Mouse (Mus musculus): ENCODE data around the gene Slc7a11. TPM values are rescaled to one million over a fixed set of nuclear protein-coding genes. Genes with fewer than 3 reads are reported as not detected.

Slc7a11 gene
- polyA plus RNA-seq, 1 experiment from 2014 or later = 3.4 TPM

DNA sequence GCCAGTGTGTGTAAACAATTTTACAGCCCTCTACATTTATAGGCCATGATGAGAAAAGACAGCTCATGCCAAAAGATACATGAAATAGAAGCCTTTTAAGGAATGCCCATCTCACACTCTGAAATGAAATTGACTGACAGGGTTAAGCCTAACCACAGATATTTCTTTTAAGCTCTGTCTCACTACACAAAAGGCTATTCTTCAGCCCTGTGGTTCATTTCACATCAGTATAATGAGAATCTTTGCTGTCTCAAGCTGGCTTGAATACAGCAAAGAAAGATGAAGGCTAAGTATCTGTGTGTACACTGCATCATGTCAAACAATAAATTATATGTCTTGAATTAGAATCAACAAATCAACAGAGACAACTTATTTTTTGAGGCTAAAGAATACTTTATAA is 549.5 kb downstream of the Slc7a11 start:
- Histone ChIP-seq H3K4me1 (no peaks in the 10 kb centered on the region), H3K9ac (no peak overlapping the region), H3K27me3 (no peaks in the 10 kb centered on the region), H3K4me2 (replicated peaks) (no peak overlapping the region), H3K36me3 (no peaks in the 10 kb centered on the region), H3K9me3 (replicated peaks) (no peaks in the 10 kb centered on the region), H3K4me3 (replicated peaks) (no peak overlapping the region), H3K27ac (replicated peaks) (no peak overlapping the region)
- no peak for ATAC-seq (ENCODE audit: insufficient number of reproducible peaks, low FRiP score, low TSS enrichment, low read depth)

DNA sequence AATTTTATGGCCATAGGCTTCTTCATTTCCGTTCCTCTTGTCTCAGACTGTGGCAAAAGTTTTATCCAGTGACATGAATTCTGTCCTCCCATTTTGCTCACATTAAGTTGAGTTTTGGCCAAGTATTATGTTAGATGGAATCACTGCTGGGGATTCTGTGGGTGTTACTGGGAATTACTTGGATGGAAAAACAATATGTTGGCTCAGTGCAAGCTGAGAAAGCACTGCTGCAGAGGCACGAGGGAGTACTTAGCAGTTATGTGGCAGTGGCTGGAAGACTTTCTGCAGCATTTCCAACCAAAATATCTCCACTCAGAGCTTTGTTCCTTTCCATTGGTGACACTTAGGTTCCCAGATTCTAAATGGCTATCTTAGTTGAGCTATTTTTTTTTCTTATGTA is 556.1 kb downstream of the Slc7a11 start:
- Histone ChIP-seq H3K4me3 (replicated peaks) (no peak overlapping the region), H3K27me3 (no peaks in the 10 kb centered on the region), H3K4me2 (replicated peaks) (no peak overlapping the region), H3K9me3 (replicated peaks) (no peaks in the 10 kb centered on the region), H3K36me3 (no peaks in the 10 kb centered on the region), H3K4me1 (no peaks in the 10 kb centered on the region), H3K9ac (no peak overlapping the region), H3K27ac (replicated peaks) (no peak overlapping the region)
- 50% methylated on average over 2 of the region's 2 CpGs for WGBS
- no peak for ATAC-seq (ENCODE audit: insufficient number of reproducible peaks, low FRiP score, low TSS enrichment, low read depth)

DNA sequence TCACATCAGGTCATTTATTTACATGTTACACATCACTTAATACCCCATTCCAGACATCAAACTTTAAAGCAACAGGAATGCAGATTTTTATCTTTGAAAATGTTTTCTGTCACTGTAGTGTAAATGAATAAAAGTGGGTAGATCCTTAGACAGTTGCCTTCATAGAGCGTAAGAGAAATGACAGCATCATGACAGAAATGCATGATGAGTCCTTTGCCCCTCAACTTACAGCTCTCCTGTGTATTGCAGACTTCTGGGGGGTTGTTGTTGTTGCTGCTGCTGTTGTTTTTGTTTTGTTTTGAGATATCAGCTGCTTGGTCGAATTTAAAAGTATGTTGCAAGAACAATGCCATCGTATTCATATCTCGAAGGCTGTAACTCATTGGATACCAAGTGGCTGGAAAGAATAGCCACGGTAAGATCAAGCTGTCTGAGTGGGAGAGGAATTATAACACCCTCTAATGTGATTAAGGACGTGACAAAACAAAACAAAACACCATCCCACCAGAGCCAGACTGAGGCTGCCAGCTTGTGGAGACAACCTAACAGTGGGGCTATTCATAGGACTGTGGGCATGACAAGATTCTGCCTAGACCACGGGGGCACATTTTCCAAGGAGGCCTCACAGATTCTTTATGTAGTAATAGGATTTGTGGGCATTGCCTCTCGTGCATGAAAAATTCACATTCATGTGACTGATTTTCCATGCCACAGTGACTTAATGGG is 557.0 kb downstream of the Slc7a11 start:
- Histone ChIP-seq H3K4me1 (no peaks in the 10 kb centered on the region), H3K27me3 (no peaks in the 10 kb centered on the region), H3K9me3 (replicated peaks) (no peaks in the 10 kb centered on the region), H3K27ac (replicated peaks) (no peak overlapping the region), H3K36me3 (no peaks in the 10 kb centered on the region), H3K4me3 (replicated peaks) (no peak overlapping the region), H3K4me2 (replicated peaks) (no peak overlapping the region), H3K9ac (no peak overlapping the region)
- WGBS = 39% methylated on average over 8 of the region's 8 CpGs
- ATAC-seq (ENCODE audit: insufficient number of reproducible peaks, low FRiP score, low TSS enrichment, low read depth) = no peak

DNA sequence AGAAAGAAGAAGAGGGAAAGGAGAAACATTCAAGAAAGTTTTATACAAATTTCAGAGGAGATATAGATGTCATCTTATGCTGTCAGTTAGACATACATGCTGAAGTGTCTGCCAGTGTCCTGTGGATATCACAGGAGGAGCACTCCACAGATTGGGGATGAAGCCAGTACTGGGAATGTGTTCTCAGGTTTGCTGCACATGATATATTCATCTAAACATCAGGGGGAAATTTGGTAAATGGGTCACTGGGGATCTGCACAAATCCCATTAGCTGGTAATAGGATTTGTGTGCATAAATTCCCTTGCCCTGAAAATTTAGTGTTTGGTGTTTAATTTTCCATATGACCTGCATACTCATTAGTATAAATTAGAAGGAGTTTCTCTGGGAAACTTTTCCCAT is 562.9 kb downstream of the Slc7a11 start:
- no peak overlapping the region for H3K9ac ChIP-seq
- 0 out of 2 replicates have a peak, but pooled peaks cover 3% of the 10 kb centered on the region for H3K4me1 ChIP-seq
- H3K4me2 ChIP-seq (replicated peaks) = no peak overlapping the region
- no peaks in the 10 kb centered on the region for H3K36me3 ChIP-seq
- no peak overlapping the region for H3K27ac ChIP-seq (replicated peaks)
- no peak overlapping the region for H3K4me3 ChIP-seq (replicated peaks)
- no peaks in the 10 kb centered on the region for H3K9me3 ChIP-seq (replicated peaks)
- no peak for ATAC-seq (ENCODE audit: insufficient number of reproducible peaks, low FRiP score, low TSS enrichment, low read depth)
- no peaks in the 10 kb centered on the region for H3K27me3 ChIP-seq

DNA sequence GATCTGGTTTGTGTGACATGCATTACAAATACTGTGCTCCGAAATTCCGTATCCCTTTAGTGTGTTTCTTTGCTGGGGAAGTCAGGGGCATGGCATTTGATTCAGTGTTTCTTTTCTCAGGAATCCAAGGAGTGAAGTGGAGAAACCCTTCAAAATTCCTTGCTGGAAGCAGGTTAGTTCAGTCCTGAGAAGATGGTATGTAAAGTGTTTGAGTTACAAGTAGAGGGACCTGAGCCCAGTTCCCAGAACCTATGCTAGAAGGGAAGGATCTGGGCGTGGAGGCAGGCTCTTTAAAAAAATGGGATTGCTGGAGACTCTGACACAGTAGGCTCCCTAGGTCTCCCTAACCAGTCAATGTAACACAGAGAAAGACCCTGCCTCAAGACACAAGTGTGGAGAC is 572.6 kb downstream of the Slc7a11 start:
- Histone ChIP-seq H3K4me1 (peaks cover 28% of the 10 kb centered on the region), H3K4me3 (replicated peaks) (no peak overlapping the region), H3K27ac (replicated peaks) (peak overlapping the region; percentile 70), H3K27me3 (no peaks in the 10 kb centered on the region), H3K4me2 (replicated peaks) (no peak overlapping the region), H3K9me3 (replicated peaks) (no peaks in the 10 kb centered on the region), H3K36me3 (no peaks in the 10 kb centered on the region), H3K9ac (no peak overlapping the region)
- no peak for ATAC-seq (ENCODE audit: insufficient number of reproducible peaks, low FRiP score, low TSS enrichment, low read depth)
- WGBS = 37% methylated on average over 3 of the region's 3 CpGs

DNA sequence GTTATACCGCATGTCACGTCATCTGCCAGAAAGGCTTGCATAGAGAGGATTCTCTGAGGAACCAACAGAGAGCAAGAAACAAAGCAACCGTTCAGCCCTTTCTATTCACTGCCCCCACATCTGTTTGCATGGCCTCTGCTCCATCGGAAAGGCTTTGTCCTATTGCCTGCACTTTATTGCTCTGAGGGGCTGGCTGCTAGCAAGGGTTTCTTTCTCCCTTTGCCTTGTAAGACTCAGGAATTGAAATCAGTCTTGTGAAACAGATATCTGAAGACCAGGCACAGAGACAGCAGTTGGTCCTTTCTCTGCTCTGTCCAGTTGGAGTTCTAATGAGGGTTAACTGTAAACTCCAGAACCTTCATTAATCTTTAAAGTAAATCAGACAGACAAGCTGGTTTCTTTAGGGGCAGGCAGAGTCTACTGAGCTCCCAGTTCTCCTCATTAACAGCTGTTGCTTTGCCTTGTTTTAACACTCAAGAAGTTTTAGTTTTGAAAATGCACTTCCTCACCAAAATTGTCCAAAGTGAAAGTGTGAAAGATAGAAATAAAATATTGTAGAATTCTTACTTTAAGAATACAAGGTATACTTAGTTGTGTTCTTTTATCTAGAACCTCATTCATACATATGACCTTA is 575.3 kb downstream of the Slc7a11 start:
- WGBS = 32% methylated on average over 4 of the region's 4 CpGs
- ATAC-seq (ENCODE audit: insufficient number of reproducible peaks, low FRiP score, low TSS enrichment, low read depth) = no peak

DNA sequence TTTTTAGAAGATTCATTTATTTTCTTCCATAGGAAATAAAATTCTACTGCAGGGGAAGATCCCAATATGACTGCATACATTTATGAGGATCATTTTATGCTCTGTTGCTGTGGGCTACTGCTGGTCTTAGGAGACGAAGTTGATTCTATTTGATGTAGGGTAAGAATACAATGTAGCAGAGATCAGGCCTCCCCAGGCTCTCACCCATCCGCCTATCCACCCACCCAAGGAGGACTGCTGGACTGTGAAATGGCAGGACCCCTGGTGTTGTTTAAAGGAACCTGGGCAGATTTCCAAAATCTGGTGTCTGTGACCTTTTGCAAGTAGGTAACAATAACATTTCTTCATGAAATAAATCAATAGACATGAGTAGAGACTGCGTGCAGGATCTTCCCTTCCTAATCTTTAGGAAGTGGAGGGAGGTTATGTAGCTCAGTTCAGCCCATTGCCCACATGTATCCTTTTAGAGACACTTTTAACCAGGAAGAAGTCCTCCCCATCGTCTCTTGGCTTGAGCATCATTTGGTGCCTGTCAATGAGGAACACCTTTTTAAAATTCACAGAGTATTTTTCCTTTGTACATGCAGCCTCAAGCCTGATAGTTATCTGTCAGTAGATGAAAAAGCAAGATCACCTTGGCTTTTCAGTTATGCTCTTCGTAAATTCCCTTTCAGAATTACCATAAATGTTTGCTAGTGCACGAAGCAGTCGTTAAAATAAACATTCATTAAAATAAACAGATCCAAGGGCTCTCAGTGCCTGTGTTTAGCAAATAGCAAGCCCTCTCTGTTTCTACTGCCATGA is 576.1 kb downstream of the Slc7a11 start:
- H3K36me3 ChIP-seq = no peaks in the 10 kb centered on the region
- ATAC-seq (ENCODE audit: insufficient number of reproducible peaks, low FRiP score, low TSS enrichment, low read depth) = no peak
- no peak overlapping the region for H3K9ac ChIP-seq
- peak overlapping the region; percentile 63 for H3K27ac ChIP-seq (replicated peaks)
- H3K4me2 ChIP-seq (replicated peaks) = no peak overlapping the region
- WGBS = 44% methylated on average over 7 of the region's 7 CpGs
- H3K9me3 ChIP-seq (replicated peaks) = no peaks in the 10 kb centered on the region
- H3K4me3 ChIP-seq (replicated peaks) = no peak overlapping the region
- H3K4me1 ChIP-seq = peaks cover 28% of the 10 kb centered on the region
- H3K27me3 ChIP-seq = no peaks in the 10 kb centered on the region

More for the DNA sequence above, 575.3 kb downstream of the Slc7a11 start:
- Histone ChIP-seq H3K27ac (replicated peaks) (peak overlapping the region; percentile 63), H3K4me1 (peaks cover 28% of the 10 kb centered on the region), H3K4me2 (replicated peaks) (no peak overlapping the region), H3K9me3 (replicated peaks) (no peaks in the 10 kb centered on the region), H3K4me3 (replicated peaks) (no peak overlapping the region), H3K9ac (no peak overlapping the region), H3K27me3 (no peaks in the 10 kb centered on the region), H3K36me3 (no peaks in the 10 kb centered on the region)

DNA sequence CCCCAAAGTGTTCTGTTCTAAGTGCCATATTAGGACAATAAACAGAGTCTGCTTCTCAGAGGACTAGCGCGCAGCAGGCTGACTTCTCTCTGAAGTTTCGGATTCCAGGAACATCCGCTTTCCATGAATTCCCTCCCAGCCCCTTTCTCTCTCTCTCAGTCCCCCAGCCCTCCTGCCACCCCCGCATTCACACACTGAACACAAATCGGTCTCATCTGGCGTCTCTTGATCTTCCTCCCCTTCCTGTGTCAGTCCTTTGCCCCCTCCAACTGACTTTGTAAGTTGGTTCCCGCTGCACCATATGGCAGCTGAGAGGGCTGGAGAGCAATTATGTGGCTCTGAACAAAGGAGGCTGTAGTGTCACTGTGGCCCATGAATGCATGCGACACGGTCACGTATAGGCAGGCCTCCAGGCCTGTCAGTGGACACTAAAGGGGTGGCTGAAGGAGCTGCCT is 577.3 kb downstream of the Slc7a11 start:
- peaks cover 25% of the 10 kb centered on the region for H3K4me1 ChIP-seq
- 21% methylated on average over 11 of the region's 11 CpGs for WGBS
- peak overlapping the region; percentile 82 for H3K27ac ChIP-seq (replicated peaks)
- H3K4me3 ChIP-seq (replicated peaks) = no peak overlapping the region
- 0 out of 2 replicates have a peak overlapping the region, but pooled peaks have one; percentile 29 for H3K4me2 ChIP-seq (replicated peaks)
- ATAC-seq (ENCODE audit: insufficient number of reproducible peaks, low FRiP score, low TSS enrichment, low read depth) = peak; percentile 75
- H3K9me3 ChIP-seq (replicated peaks) = no peaks in the 10 kb centered on the region
- H3K36me3 ChIP-seq = no peaks in the 10 kb centered on the region
- H3K9ac ChIP-seq = no peak overlapping the region
- H3K27me3 ChIP-seq = no peaks in the 10 kb centered on the region

DNA sequence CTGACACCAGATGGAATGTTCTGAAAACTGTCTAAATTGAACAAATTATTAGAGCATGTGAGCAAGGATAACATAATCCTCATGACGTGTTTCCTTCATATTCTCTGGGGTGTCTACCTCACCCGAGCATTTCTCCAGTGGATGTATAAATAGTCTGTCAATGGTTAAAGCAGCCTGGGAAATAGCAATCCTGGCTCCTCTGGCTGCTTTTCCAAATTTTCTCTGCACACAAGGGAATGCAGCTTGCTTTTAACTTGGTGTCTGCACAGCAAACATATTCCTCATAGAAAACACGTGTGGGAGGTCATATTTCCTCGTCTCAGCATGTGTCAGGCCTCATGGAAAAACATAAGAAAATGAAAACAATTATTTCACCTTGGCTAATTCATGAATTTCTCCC is 586.6 kb downstream of the Slc7a11 start:
- 23% methylated on average over 4 of the region's 4 CpGs for WGBS
- ATAC-seq (ENCODE audit: insufficient number of reproducible peaks, low FRiP score, low TSS enrichment, low read depth) = peak; percentile 72
- H3K36me3 ChIP-seq = no peaks in the 10 kb centered on the region
- H3K4me3 ChIP-seq (replicated peaks) = no peak overlapping the region
- H3K27me3 ChIP-seq = no peaks in the 10 kb centered on the region
- H3K4me1 ChIP-seq = peaks cover 6% of the 10 kb centered on the region
- H3K9me3 ChIP-seq (replicated peaks) = no peaks in the 10 kb centered on the region
- H3K4me2 ChIP-seq (replicated peaks) = no peak overlapping the region
- 0 out of 2 replicates have a peak overlapping the region, but pooled peaks have one; percentile 53 for H3K27ac ChIP-seq (replicated peaks)
- no peak overlapping the region for H3K9ac ChIP-seq

DNA sequence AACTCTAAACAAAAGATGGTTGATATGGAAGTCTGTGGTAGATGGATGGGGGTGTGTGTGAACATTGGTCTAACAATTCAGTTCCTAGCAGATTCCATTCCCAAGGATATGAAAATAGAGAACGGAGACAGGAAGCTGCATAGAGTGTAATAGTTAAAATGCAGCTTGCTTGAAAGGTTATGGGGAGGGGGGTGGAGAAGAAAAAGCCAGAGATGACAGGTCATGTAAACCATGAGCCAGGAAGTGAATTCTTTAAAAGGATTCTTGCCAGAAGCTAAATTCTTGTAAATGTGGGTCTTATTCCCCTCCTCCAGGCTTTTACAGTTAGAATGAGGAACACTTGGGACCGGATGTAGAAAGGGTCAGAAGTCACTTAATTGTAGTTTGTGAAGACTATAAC is 589.1 kb downstream of the Slc7a11 start:
- no peak overlapping the region for H3K4me3 ChIP-seq (replicated peaks)
- H3K27ac ChIP-seq (replicated peaks) = no peak overlapping the region
- no peaks in the 10 kb centered on the region for H3K9me3 ChIP-seq (replicated peaks)
- peaks cover 6% of the 10 kb centered on the region for H3K4me1 ChIP-seq
- no peaks in the 10 kb centered on the region for H3K27me3 ChIP-seq
- ATAC-seq (ENCODE audit: insufficient number of reproducible peaks, low FRiP score, low TSS enrichment, low read depth) = no peak
- no peaks in the 10 kb centered on the region for H3K36me3 ChIP-seq
- 31% methylated on average over 2 of the region's 2 CpGs for WGBS
- H3K9ac ChIP-seq = no peak overlapping the region
- no peak overlapping the region for H3K4me2 ChIP-seq (replicated peaks)

DNA sequence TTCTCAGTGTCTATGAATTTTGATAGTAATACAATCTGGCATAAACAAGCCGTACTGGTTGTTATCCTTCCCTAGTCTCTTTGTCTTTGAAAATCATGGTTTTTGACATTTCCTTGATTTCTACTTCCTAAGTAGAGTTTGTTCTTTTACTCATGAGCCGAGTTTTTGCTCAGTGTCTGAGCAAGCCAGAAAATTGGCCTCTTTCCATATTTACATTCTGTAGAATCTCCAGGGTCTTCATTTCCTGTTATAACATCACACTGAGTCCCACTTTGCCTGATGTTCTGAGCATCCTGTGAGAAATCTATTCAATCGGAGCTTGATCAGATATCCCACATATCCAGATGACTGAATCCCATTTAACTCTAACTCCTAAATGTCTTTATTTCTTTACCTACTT is 600.4 kb downstream of the Slc7a11 start:
- Histone ChIP-seq H3K4me3 (replicated peaks) (no peak overlapping the region), H3K27me3 (no peaks in the 10 kb centered on the region), H3K4me2 (replicated peaks) (no peak overlapping the region), H3K4me1 (no peaks in the 10 kb centered on the region), H3K9me3 (replicated peaks) (no peaks in the 10 kb centered on the region), H3K27ac (replicated peaks) (no peak overlapping the region), H3K36me3 (no peaks in the 10 kb centered on the region), H3K9ac (no peak overlapping the region)
- ATAC-seq (ENCODE audit: insufficient number of reproducible peaks, low FRiP score, low TSS enrichment, low read depth) = no peak
- 48% methylated on average over 3 of the region's 3 CpGs for WGBS
